Comparison of ENCODE assay signal across 14 mouse cellular contexts in genomic region chr15:12274053-12274769, GRCm38 (mm10). TPM values are rescaled to one million over a fixed set of nuclear protein-coding genes. Genes with fewer than 3 reads are reported as not detected.
A peak's percentile ranks its signal among the peaks of the same experiment; 100 is the strongest.
DNase-seq lines count a peak whose midpoint lies in the region; ATAC-seq and TF ChIP-seq lines count a peak whose summit lies in the region.
"Had no signal": no experiment of that assay in that cellular context is flagged by ENCODE, and none has a peak within 500 bp of the region (broad histone marks: within the 10 kb centered on the region; RNA-seq: fewer than 3 reads in every experiment).

No protein-coding gene starts in this region.

- 65% methylated on average over 4 of the region's 4 CpGs for whole genome bisulfite sequencing in midbrain, embryonic 12.5 days
- WGBS in midbrain, embryonic 10.5 days = 73% methylated on average over 4 of the region's 4 CpGs
- WGBS in midbrain, postnatal 0 days = 70% methylated on average over 4 of the region's 4 CpGs
- WGBS in intestine, embryonic 16.5 days = 66% methylated on average over 4 of the region's 4 CpGs

- peak; percentile 30; the same call in 1 of the 2 replicates for ATAC-seq in midbrain, embryonic 12.5 days (ENCODE audit: low FRiP score, low read depth)
- no peak for ATAC-seq in midbrain, postnatal 0 days (ENCODE audit: low FRiP score)
- no peak for ATAC-seq in intestine, embryonic 16.5 days

- peaks cover 24% of the 10 kb centered on the region for H3K36me3 ChIP-seq in midbrain, embryonic 12.5 days
- H3K36me3 ChIP-seq in midbrain, embryonic 10.5 days = peaks cover 22% of the 10 kb centered on the region
- H3K36me3 ChIP-seq in midbrain, postnatal 0 days (ENCODE audit: insufficient read depth, low read length) = peaks cover 15% of the 10 kb centered on the region
- H3K36me3 ChIP-seq in intestine, embryonic 16.5 days (ENCODE audit: control insufficient read depth, insufficient read depth, low read length) = peaks cover 6% of the 10 kb centered on the region

- H3K9me3 ChIP-seq in midbrain, embryonic 12.5 days = no peaks in the 10 kb centered on the region
- H3K9me3 ChIP-seq in midbrain, embryonic 10.5 days (replicated peaks) = no peaks in the 10 kb centered on the region
- H3K9me3 ChIP-seq in midbrain, postnatal 0 days (ENCODE audit: low read length) = no peaks in the 10 kb centered on the region
- no peaks in the 10 kb centered on the region for H3K9me3 ChIP-seq in intestine, embryonic 16.5 days (ENCODE audit: control insufficient read depth, low read length)
- H3K9me3 ChIP-seq: hindbrain, embryonic 10.5 days had no signal

- DNase-seq in gastrocnemius, adult 2 months = no peak
- no peak for DNase-seq in gastrocnemius, postnatal 14 days
- DNase-seq in midbrain, embryonic 10.5 days (ENCODE audit: low spot score) = no peak
- peak; percentile 74 for DNase-seq in R1 (ENCODE audit: low read depth, low spot score)
- no peak for DNase-seq in midbrain, postnatal 0 days (ENCODE audit: low spot score)
- no peak for DNase-seq in lung, adult 18-20 months
- DNase-seq: embryo, embryonic 11 days; kidney, postnatal 14 days; liver; right cerebral cortex, postnatal 4 days had no signal

- intact Hi-C loops in gastrocnemius, adult 2 months (cut with DNase I) = no loop called here
- intact Hi-C loops in gastrocnemius, postnatal 14 days (cut with DNase I; ENCODE audit: low total_unique reads) = no loop called here

- H3K4me3 ChIP-seq in gastrocnemius, adult 2 months = no peak overlapping the region
- no peak overlapping the region for H3K4me3 ChIP-seq in midbrain, embryonic 12.5 days
- no peak overlapping the region for H3K4me3 ChIP-seq in midbrain, embryonic 10.5 days
- H3K4me3 ChIP-seq in midbrain, postnatal 0 days (ENCODE audit: low read depth, low read length) = no peak overlapping the region
- H3K4me3 ChIP-seq in intestine, embryonic 16.5 days (ENCODE audit: low read length) = no peak overlapping the region
- H3K4me3 ChIP-seq: hindbrain, embryonic 10.5 days had no signal

- H3K27me3 ChIP-seq in midbrain, embryonic 12.5 days = no peaks in the 10 kb centered on the region
- H3K27me3 ChIP-seq in midbrain, embryonic 10.5 days (ENCODE audit: low read depth, poor library complexity, severe bottlenecking) = no peaks in the 10 kb centered on the region
- H3K27me3 ChIP-seq in midbrain, postnatal 0 days (ENCODE audit: insufficient read depth, low read length) = no peaks in the 10 kb centered on the region
- H3K27me3 ChIP-seq in intestine, embryonic 16.5 days (replicated peaks; ENCODE audit: control insufficient read depth, insufficient read depth, low read length) = no peaks in the 10 kb centered on the region

- no peak overlapping the region for H3K9ac ChIP-seq in midbrain, embryonic 12.5 days (replicated peaks)
- no peak overlapping the region for H3K9ac ChIP-seq in midbrain, postnatal 0 days (replicated peaks; ENCODE audit: low read length, poor library complexity, severe bottlenecking)
- H3K9ac ChIP-seq in intestine, embryonic 16.5 days (ENCODE audit: low read depth, low read length) = no peak overlapping the region

- no peak overlapping the region for H3K4me2 ChIP-seq in midbrain, embryonic 12.5 days (replicated peaks)
- H3K4me2 ChIP-seq in midbrain, postnatal 0 days (ENCODE audit: low read depth, low read length, poor library complexity, severe bottlenecking) = no peak overlapping the region
- no peak overlapping the region for H3K4me2 ChIP-seq in intestine, embryonic 16.5 days (ENCODE audit: low read depth, low read length)

- TF ChIP-seq CTCF in gastrocnemius, adult 2 months (IDR thresholded peaks at IDR 0.05) = peak; percentile 37; the same call in 1 of the 2 replicates
- peak; percentile 33; the same call in 1 of the 2 replicates for TF ChIP-seq CTCF in midbrain, postnatal 0 days (IDR thresholded peaks at IDR 0.05)

- no peaks in the 10 kb centered on the region for H3K4me1 ChIP-seq in midbrain, embryonic 12.5 days
- H3K4me1 ChIP-seq in midbrain, embryonic 10.5 days = no peaks in the 10 kb centered on the region
- no peaks in the 10 kb centered on the region for H3K4me1 ChIP-seq in midbrain, postnatal 0 days (ENCODE audit: insufficient read depth, low read length)
- H3K4me1 ChIP-seq in intestine, embryonic 16.5 days (ENCODE audit: control insufficient read depth, insufficient read depth, low read length) = no peaks in the 10 kb centered on the region
- H3K4me1 ChIP-seq: hindbrain, embryonic 10.5 days had no signal

- no peak overlapping the region for H3K27ac ChIP-seq in gastrocnemius, adult 2 months
- no peak overlapping the region for H3K27ac ChIP-seq in midbrain, embryonic 12.5 days (replicated peaks)
- no peak overlapping the region for H3K27ac ChIP-seq in midbrain, embryonic 10.5 days (replicated peaks)
- H3K27ac ChIP-seq in midbrain, postnatal 0 days (ENCODE audit: low read depth, low read length) = no peak overlapping the region
- no peak overlapping the region for H3K27ac ChIP-seq in intestine, embryonic 16.5 days (ENCODE audit: low read length)
- H3K27ac ChIP-seq: hindbrain, embryonic 10.5 days had no signal

RNA-seq across cellular contexts. Expression of gene Golph3, which starts 47.0 kb away (rescaled TPM):
- total RNA-seq in gastrocnemius, adult 2 months (2021) = 10 to 100 TPM; 77.0 to 80.0 TPM
- total RNA-seq in gastrocnemius, postnatal 14 days (2021) = 10 to 100 TPM; 59.5 to 59.7 TPM
- polyA plus RNA-seq in midbrain, embryonic 12.5 days (2016; fragmentation: Nextera tagmentation; extraction: Ambion mirVana) = 94.8 and 98.4 TPM in 2 replicates
- 69.0 and 73.3 TPM in 2 replicates for polyA plus RNA-seq in midbrain, embryonic 10.5 days (2016; fragmentation: Nextera tagmentation; extraction: Ambion mirVana)
- total RNA-seq in midbrain, postnatal 0 days (2014; rRNA removed) = 116 and 133 TPM in 2 replicates
- 49.1 and 55.8 TPM in 2 replicates for polyA plus RNA-seq in midbrain, postnatal 0 days (2015; fragmentation: Nextera tagmentation; extraction: Ambion mirVana)
- polyA plus RNA-seq in intestine, embryonic 16.5 days (2015; fragmentation: Nextera tagmentation; extraction: Ambion mirVana) = 66.9 and 74.3 TPM in 2 replicates

RNA-seq across cellular contexts. Expression of gene 1810049J17Rik, which starts 47.5 kb away (rescaled TPM):
- total RNA-seq in gastrocnemius, adult 2 months (2021) = not detected
- not detected for total RNA-seq in gastrocnemius, postnatal 14 days (2021)
- 0.75 TPM in 1 of 2 replicates, not detected in the other for polyA plus RNA-seq in midbrain, embryonic 12.5 days (2016; fragmentation: Nextera tagmentation; extraction: Ambion mirVana)
- 0.58 TPM in 1 of 2 replicates, not detected in the other for polyA plus RNA-seq in midbrain, embryonic 10.5 days (2016; fragmentation: Nextera tagmentation; extraction: Ambion mirVana)
- not detected in 2 replicates for total RNA-seq in midbrain, postnatal 0 days (2014; rRNA removed)
- 0.96 and 1.9 TPM in 2 replicates for polyA plus RNA-seq in midbrain, postnatal 0 days (2015; fragmentation: Nextera tagmentation; extraction: Ambion mirVana)
- 0.81 and 2.1 TPM in 2 replicates for polyA plus RNA-seq in intestine, embryonic 16.5 days (2015; fragmentation: Nextera tagmentation; extraction: Ambion mirVana)
- polyA plus RNA-seq: frontal cortex, adult 2 months had no signal
